Mouse (Mus musculus) embryonic facial prominence, embryonic 15.5 days (tissue): ENCODE results near the gene Med26. TPM values are rescaled to one million over a fixed set of nuclear protein-coding genes. Genes with fewer than 3 reads are reported as not detected.

ENCODE experiments used
- ATAC-seq: fragments of 200-750 bp; cut with Nextera tagmentation; 2 replicates; pipeline ENCODE4 v1.8.0; 2017; ENCODE audit warnings: low read depth, moderate TSS enrichment; ENCODE audit not compliant: insufficient number of reproducible peaks, low FRiP score, low TSS enrichment
- H3K27ac ChIP-seq: fragments of 300-500 bp; sonication (generic); replicated peaks from 2 replicates; pipeline ENCODE4 v1.5.1; 2015; ENCODE audit warnings: mild to moderate bottlenecking, inconsistent platforms
- H3K27me3 ChIP-seq: fragments of 300-500 bp; sonication (generic); 2 replicates; pipeline ENCODE4 v1.6.1; 2015; ENCODE audit warnings: inconsistent platforms
- H3K36me3 ChIP-seq: fragments of 300-500 bp; sonication (generic); 2 replicates; pipeline ENCODE4 v1.6.1; 2015; ENCODE audit warnings: mild to moderate bottlenecking, inconsistent platforms
- H3K4me1 ChIP-seq: fragments of 300-500 bp; sonication (generic); 2 replicates; pipeline ENCODE4 v1.6.1; 2015; ENCODE audit warnings: inconsistent platforms
- H3K4me2 ChIP-seq: fragments of 300-500 bp; sonication (generic); replicated peaks from 2 replicates; pipeline ENCODE4 v1.6.1; 2015; ENCODE audit warnings: mild to moderate bottlenecking, inconsistent platforms
- H3K4me3 ChIP-seq: fragments of 300-500 bp; sonication (generic); replicated peaks from 2 replicates; pipeline ENCODE4 v1.5.1; 2015; ENCODE audit warnings: mild to moderate bottlenecking, inconsistent platforms
- H3K9ac ChIP-seq: fragments of 300-500 bp; sonication (generic); 2 replicates; pipeline ENCODE4 v1.6.1; 2015; ENCODE audit warnings: inconsistent platforms
- H3K9me3 ChIP-seq: fragments of 300-500 bp; sonication (generic); replicated peaks from 2 replicates; pipeline ENCODE4 v1.6.1; 2016; ENCODE audit warnings: inconsistent platforms
- WGBS: fragments of 180-500 bp; shearing (Covaris S2); methylation state at CpG from one replicate; pipeline ENCODE4 v1.1.7; 2015; 5-methylcytosine and 5-hydroxymethylcytosine counted together
- polyA plus RNA-seq: library from polyadenylated mRNA; unstranded; fragments of >200 nt; fragmentation: Nextera tagmentation; extraction: Ambion mirVana; gene quantifications from 2 replicates; pipeline ENCODE4 v1.2.1, GENCODE M21; 2015

Gene Med26
- polyA plus RNA-seq, 1 experiment from 2014 or later, result 20.4 TPM

DNA sequence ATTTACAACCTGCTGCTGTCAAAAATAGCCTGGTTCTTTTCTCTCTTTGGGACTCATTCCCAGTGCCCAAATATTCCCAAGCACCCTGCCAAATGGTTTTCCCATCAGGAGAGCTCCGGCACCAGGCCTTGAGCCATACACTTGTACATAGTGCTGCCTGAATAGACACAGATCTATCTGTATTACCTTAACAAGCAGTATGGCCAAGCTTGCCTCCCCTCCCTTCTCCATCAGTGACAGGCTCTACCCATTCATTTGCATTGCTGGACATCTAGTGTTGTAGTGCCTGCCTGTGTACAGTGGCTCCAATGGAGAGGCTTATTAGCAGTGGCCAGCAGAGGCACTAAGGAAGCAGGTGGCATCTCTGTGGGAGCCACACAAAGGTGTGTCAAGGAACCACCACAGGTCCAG is 47.5 kb downstream of the Med26 start:
- Histone ChIP-seq H3K4me3 (no peak overlapping the region), H3K4me2 (no peak overlapping the region), H3K4me1 (0 out of 2 replicates have a peak, but pooled peaks cover 5% of the 10 kb centered on the region), H3K9me3 (no peaks in the 10 kb centered on the region), H3K27me3 (no peaks in the 10 kb centered on the region), H3K36me3 (peaks cover 24% of the 10 kb centered on the region), H3K27ac (no peak overlapping the region), H3K9ac (no peak overlapping the region)
- ATAC-seq, result no peak
- 96% methylated on average over 1 of the region's 1 CpGs for WGBS

DNA sequence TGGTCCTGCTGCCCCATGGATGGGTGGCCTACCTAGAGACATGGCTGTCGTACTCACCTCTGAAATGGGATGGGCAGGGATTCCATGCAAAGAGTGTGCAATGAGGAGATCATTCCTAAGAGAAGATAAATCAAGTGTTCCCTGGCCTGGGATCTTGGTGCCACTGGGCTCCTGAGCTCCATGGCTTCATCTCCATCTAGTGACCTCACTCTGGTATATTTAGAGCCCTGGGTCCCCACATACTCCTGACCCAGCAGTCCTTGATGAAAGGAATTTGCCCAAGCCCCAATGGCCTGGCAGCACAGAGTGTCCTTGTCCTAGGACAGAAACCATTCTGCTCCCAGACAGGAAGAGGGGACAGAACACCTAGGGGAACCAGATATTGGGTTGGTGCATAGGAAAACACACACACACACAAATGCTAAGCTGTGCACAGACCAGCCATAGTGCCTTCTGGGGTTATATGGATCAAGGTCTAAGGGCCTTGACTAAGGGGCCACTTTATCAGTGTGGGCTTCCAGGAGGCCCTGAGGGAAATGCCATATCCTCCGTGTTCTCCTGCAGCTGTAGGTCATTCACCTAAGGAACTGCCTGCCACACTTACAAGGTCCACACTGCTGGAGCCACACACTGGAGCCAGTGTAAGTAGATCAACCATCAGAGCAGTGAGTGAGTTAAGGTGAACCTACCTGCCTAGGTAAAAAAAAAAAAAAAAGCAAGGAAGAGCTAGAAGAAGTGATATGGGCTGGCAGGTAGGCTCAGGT is 48.4 kb downstream of the Med26 start:
- Histone ChIP-seq H3K9ac (no peak overlapping the region), H3K4me1 (0 out of 2 replicates have a peak, but pooled peaks cover 5% of the 10 kb centered on the region), H3K9me3 (no peaks in the 10 kb centered on the region), H3K36me3 (peaks cover 32% of the 10 kb centered on the region), H3K27me3 (no peaks in the 10 kb centered on the region), H3K4me3 (no peak overlapping the region), H3K4me2 (no peak overlapping the region), H3K27ac (no peak overlapping the region)
- 83% methylated on average over 2 of the region's 2 CpGs for WGBS
- ATAC-seq, result no peak

DNA sequence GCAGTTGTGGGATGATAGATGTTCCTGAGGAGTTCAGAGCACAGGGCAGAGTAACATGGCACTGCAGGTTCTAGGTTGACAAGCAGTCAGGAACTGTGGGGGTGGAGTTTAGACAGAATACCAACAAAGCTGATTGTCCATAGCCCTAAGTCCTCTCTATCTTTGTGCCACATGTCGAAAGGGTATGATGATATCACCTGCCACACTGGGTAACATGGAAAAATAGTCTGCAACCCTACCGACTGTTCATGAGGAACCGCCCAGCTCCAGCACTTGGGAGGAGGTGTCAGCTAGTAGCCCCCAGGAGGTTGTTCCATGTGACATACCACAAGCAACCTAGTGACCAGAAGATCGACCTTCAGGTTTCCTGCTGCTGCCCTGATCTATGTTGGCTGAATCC is 49.5 kb downstream of the Med26 start:
- H3K36me3 ChIP-seq, result peaks cover 29% of the 10 kb centered on the region
- ATAC-seq, result no peak
- no peak overlapping the region for H3K9ac ChIP-seq
- WGBS, result 82% methylated on average over 4 of the region's 4 CpGs
- no peaks in the 10 kb centered on the region for H3K9me3 ChIP-seq
- no peak overlapping the region for H3K4me2 ChIP-seq
- H3K4me3 ChIP-seq, result no peak overlapping the region
- no peaks in the 10 kb centered on the region for H3K27me3 ChIP-seq
- H3K27ac ChIP-seq, result no peak overlapping the region
- peaks cover 12% of the 10 kb centered on the region for H3K4me1 ChIP-seq

DNA sequence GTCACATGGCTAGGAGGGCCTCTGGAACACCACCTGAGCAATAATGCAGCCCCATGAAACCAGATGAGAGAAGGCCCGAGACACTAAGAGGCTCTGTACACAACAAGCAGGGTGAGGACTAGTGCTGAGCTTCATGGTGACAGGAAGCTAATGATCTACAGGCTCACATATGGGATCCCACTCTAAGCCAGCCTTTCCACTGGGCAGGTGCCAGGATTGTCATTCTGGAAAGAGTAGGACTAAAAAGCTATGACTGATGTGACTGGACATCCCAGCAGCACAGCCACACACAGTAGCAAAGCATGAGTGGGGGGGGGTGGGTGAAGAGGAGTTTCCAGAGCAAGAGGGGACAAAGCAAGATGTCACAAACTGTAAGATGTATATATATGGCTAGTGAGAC is 50.2 kb downstream of the Med26 start:
- no peaks in the 10 kb centered on the region for H3K27me3 ChIP-seq
- ATAC-seq, result no peak
- H3K36me3 ChIP-seq, result peaks cover 29% of the 10 kb centered on the region

DNA sequence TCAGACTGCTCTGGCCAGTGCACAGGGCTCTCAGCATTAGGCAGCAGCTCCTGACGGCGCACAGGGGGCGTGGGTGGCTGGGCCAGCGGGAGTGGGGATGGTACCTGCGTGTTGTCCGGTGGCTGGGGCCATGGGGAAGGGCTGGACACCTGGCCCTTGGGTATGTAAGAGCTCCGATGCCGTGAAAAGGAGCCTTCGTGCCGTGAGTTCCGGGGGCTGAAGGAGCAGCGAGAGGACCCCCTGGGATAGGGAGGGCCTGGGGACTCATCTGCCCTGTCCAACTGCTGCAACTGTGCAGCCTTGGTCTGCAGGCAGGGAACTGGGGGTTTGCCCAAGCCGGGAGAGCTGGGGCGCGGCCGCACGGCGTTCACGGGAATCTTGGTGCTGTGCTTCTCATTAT is 51.9 kb downstream of the Med26 start:
- ATAC-seq, result no peak
- no peak overlapping the region for H3K27ac ChIP-seq

More for the DNA sequence above, 50.2 kb downstream of the Med26 start:
- WGBS, result 59% methylated on average over 1 of the region's 1 CpGs
- no peak overlapping the region for H3K27ac ChIP-seq
- H3K4me3 ChIP-seq, result no peak overlapping the region
- H3K4me1 ChIP-seq, result peaks cover 16% of the 10 kb centered on the region
- H3K9me3 ChIP-seq, result no peaks in the 10 kb centered on the region
- no peak overlapping the region for H3K9ac ChIP-seq
- H3K4me2 ChIP-seq, result no peak overlapping the region

DNA sequence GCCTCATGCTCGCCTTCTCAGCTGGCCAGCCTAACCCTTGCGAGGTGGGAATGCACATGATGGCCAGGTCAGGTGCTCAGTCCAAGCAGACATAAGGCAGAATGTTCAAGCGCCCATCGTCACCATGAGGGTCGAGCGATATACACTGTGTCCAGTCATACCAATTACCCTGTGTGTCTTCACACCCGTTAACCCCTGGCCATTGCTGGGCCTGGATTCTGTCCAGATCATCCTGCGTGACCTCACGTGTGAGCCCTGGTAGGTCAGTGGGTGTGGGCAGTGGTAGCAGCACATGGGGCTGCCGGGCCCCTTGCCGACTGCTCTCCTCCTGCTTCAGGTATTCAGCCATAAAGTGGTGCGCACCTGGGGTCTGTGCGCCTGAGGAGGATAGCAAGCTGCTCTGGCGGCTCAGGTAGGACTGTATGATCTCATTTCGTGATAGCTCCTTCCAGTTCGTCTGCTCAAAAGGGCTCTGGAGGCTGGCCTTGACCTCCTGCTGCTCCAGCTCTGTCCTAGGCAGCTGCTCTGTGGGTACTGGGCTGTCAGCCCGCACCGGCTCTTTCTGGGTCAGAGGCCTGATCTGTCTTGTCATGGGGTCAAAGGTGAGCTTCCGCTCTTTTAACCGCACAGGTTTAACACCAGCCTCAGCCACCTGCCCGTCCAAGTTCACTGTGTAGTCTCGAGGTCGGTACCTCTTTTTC is 52.5 kb downstream of the Med26 start:
- 86% methylated on average over 23 of the region's 23 CpGs for WGBS
- Histone ChIP-seq H3K4me2 (no peak overlapping the region), H3K4me3 (no peak overlapping the region), H3K36me3 (peaks cover 29% of the 10 kb centered on the region), H3K9me3 (no peaks in the 10 kb centered on the region), H3K4me1 (peaks cover 30% of the 10 kb centered on the region), H3K9ac (no peak overlapping the region), H3K27me3 (no peaks in the 10 kb centered on the region), H3K27ac (no peak overlapping the region)
- no peak for ATAC-seq

More for the DNA sequence above, 51.9 kb downstream of the Med26 start:
- no peaks in the 10 kb centered on the region for H3K27me3 ChIP-seq
- WGBS, result 89% methylated on average over 19 of the region's 19 CpGs
- H3K4me1 ChIP-seq, result peaks cover 24% of the 10 kb centered on the region
- H3K4me2 ChIP-seq, result no peak overlapping the region
- H3K9me3 ChIP-seq, result no peaks in the 10 kb centered on the region
- H3K36me3 ChIP-seq, result peaks cover 29% of the 10 kb centered on the region
- H3K9ac ChIP-seq, result no peak overlapping the region
- H3K4me3 ChIP-seq, result no peak overlapping the region

DNA sequence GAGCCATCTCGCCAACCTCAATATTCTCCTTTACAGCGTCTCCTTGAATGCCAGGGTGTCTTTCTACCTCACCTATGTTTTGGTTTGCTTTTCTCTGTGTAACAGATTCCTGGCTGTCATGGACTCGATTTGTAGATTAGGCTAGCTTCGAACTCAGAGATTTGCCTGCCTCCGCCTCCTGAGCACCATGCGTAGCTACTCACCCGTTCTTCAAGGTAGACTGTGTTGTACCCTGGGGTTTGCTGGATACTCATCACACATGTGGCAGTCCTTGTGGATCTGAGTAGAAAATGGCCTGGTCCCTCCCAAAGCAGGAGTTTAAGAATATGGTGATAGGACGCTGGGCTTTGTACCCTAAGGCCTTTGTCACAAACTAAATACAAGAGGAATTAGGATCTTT is 54.7 kb downstream of the Med26 start:
- Histone ChIP-seq H3K9ac (peak overlapping the region; percentile 37), H3K36me3 (peaks cover 36% of the 10 kb centered on the region), H3K9me3 (no peaks in the 10 kb centered on the region), H3K27ac (peak overlapping the region; percentile 69), H3K27me3 (no peaks in the 10 kb centered on the region), H3K4me1 (peaks cover 32% of the 10 kb centered on the region), H3K4me3 (peak overlapping the region; percentile 98), H3K4me2 (peak overlapping the region; percentile 68)
- no peak for ATAC-seq
- WGBS, result 8% methylated on average over 8 of the region's 8 CpGs

DNA sequence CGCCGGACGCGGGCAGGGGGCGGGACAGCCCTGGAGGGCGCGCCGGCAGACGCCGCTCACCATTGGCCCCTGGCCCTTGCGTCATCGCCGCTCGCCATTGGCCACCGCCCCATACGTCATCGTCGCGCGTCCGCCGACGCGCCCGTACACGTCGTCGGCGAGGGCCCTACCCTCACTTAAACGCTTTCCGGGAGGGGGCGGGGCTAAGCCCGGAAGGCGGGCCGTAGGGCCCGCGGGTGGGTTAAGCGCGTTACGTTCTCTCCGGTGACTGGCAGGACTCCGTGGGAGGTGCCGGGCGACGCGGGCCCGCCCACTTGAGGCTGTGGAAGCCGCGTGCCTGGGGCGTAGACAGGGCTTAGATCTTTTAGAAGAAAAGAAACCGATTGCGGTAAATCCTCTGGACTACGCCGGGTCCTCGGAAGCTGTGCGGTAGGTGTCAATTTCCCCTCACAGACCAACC is 55.4 kb downstream of the Med26 start:
- Histone ChIP-seq H3K27ac (peak overlapping the region; percentile 81), H3K9me3 (no peaks in the 10 kb centered on the region), H3K36me3 (peaks cover 44% of the 10 kb centered on the region), H3K4me2 (peak overlapping the region; percentile 90), H3K4me1 (peaks cover 32% of the 10 kb centered on the region), H3K9ac (peak overlapping the region; percentile 87), H3K4me3 (peak overlapping the region; percentile 98), H3K27me3 (no peaks in the 10 kb centered on the region)
- peak; percentile 99 for ATAC-seq
- under 1% methylated on average over 56 of the region's 56 CpGs for WGBS

DNA sequence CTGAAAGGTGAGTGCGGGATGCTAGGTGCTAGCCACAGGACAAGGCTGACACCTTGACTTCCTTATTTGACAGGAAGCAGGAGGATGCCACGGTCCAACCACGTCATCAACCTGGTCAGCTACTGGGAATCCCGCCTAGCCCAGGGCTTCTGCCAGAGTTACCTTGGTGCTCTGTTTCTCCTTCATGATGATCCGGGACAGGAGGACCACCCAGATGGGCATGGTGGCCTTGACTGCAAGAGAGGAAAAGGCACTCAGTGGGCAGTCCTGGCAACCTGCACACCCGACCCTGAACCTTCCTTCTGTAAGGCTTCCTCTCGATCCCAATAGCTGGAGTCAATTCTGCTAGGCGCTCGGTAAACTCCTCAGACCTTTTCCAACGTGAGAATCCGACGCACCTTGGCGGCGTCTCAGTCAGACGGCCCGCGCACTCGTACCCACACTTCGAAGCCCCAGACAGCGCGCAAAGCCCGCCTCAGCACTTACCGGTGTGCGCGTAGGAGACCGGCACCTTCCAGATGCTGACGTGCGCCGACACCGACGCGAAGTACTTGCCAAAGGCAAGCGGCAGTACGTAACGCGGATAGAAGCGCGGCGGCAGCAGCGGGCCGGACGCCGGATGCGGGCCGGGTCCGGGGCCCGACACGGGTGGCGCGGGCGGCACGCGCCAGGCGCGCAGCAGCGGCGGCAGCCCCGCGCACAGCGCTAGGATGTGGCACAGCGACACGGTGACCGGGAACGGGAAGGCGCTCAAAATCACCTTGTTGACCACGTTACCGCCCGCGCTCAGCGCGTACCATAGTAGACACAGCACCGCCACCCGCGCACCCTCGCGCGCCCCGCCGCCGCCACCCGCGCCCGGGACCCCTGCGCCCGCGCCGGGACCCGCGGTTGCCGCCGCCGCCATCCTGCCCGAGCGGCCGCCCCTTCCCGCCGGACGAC is 56.1 kb downstream of the Med26 start, which contains the start of gene Slc35e1:
Gene Slc35e1, minus strand, starts transcription at position 935 of the 942 bp plus-strand sequence.
- Histone ChIP-seq H3K27me3 (no peaks in the 10 kb centered on the region), H3K9ac (peak within 1 kb of the TSS; percentile 87), H3K27ac (peak within 1 kb of the TSS; percentile 81), H3K4me1 (peaks cover 32% of the 10 kb centered on the region), H3K36me3 (peaks cover 49% of the 10 kb centered on the region), H3K9me3 (no peaks in the 10 kb centered on the region), H3K4me3 (peak within 1 kb of the TSS; percentile 98), H3K4me2 (peak within 1 kb of the TSS; percentile 90)
- WGBS, result under 1% methylated on average over 84 of the region's 98 CpGs
- ATAC-seq, result peak; percentile 9

DNA sequence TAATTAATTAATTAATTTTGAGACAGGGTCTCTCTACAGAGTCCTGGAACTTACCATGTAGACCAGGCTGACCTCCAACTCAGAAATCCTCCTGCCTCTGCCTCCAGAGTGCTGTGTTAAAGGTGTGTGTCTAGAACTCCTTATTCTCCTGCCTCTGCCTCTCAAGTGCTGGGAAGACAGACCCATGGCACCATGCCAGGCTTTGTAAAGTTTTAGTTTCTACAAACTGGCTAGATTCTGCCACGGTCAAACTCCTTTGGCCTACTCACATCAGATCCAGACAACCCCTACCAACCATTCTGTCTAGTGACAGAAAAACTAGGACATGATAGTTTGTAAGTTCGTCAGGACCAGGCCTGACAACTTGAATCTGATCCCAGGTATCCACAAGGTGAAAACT is 57.1 kb downstream of the Med26 start:
- ATAC-seq, result no peak
- Histone ChIP-seq H3K9ac (no peak overlapping the region), H3K36me3 (peaks cover 47% of the 10 kb centered on the region), H3K9me3 (no peaks in the 10 kb centered on the region), H3K4me2 (peak overlapping the region; percentile 90), H3K27ac (no peak overlapping the region), H3K27me3 (no peaks in the 10 kb centered on the region), H3K4me1 (peaks cover 32% of the 10 kb centered on the region), H3K4me3 (peak overlapping the region; percentile 98)
- 76% methylated on average over 2 of the region's 2 CpGs for WGBS

DNA sequence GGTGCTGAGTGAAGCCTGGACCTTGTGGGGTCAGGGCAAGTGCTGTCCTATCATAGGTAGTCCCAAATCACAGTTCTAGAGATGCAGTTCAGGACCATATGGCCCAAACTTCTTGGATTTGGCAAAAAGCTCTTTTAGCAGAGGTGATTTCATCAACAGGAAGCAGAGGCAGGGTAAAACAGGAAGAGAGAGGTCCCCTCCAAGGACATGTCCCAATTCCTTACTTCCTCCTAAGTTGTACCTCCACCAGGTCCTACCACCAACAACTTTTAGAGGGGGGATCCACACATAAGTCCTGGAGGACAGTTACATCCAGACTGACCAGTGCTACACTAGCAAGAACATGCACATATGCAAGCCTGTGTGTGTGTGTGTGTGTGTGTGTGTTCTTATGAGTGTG is 61.1 kb downstream of the Med26 start:
- Histone ChIP-seq H3K27me3 (no peaks in the 10 kb centered on the region), H3K9ac (no peak overlapping the region), H3K36me3 (peaks cover 70% of the 10 kb centered on the region), H3K4me3 (no peak overlapping the region), H3K27ac (no peak overlapping the region), H3K4me1 (peaks cover 26% of the 10 kb centered on the region), H3K9me3 (no peaks in the 10 kb centered on the region), H3K4me2 (no peak overlapping the region)
- no peak for ATAC-seq
